Mouse (Mus musculus) testis, adult 2 months (tissue): ENCODE data around the gene Sirt5.

ENCODE experiments used
- CTCF ChIP-seq: fragments of 200-500 bp; IDR thresholded peaks from 2 replicates; pipeline ENCODE4 v1.5.1; 2012; ENCODE audit warnings: low read depth, mild to moderate bottlenecking, inconsistent platforms, low read length, moderate library complexity; ENCODE audit not compliant: control insufficient read depth, insufficient read depth, insufficient replicate concordance
- POLR2A ChIP-seq: fragments of 200-500 bp; IDR thresholded peaks from 2 replicates; pipeline ENCODE4 v1.6.1; 2012; ENCODE audit warnings: low read depth, mild to moderate bottlenecking, inconsistent platforms, low read length, moderate library complexity; ENCODE audit not compliant: control insufficient read depth

DNA sequence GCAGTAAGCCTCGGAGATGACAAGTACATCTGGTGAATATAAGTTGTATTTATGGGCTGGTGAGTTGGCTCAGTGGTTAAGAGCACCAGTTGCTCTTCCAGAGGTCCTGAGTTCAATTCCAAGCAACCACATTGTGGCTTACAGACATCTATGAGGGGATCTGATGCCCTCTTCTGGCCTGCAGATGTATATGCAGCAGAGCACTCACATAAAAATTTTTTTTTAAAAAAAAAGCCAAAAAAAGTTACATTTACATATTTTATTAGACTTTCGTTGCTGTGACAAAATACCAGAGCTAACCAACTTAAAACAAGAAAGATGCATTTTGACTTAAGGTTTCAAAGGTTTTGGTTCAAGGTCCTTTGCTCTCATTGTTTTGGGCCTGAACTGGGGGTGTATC is 43.8 kb upstream of the Sirt5 start:
- TF ChIP-seq CTCF = no peak
- no peak for TF ChIP-seq POLR2A
